Comparison of ENCODE assay signal across 8 mouse cellular contexts in the genomic region with DNA sequence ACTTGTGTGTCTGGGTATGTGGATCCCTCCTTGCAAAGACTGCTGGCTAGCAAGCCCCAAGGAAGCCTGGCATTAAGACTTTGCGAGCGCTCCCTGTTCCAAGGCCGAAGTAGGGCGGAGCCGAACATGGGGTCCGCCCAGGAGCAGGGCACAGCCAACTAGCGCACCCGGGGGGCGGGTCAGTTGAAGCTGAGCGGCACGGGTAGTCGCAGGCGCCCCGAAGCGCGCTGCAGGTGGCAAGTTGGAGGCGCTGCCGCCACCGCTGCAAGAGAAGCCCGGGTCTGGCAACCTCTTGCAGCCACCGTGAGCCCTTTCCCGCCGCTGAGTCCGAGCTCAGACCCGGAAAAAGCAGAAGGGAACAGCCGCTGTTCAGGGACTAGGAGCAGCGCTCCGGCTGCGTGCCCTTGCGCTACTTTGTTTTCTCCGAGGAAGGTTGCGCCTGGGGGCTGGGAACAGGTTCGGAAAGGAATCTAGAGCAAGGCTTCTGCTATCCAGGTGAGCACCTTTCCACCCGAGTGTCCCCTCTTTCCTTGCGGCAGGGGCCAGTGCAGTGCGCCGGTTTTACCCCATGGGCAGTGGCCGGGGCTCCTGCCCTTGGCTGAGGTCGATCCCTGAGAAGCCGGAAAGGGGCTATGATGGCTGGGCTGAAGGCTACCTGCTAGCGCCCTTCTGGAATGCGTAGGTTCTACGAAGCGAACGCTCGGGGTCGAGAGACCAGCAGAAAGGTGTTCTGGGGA. TPM values are rescaled to one million over a fixed set of nuclear protein-coding genes. Genes with fewer than 3 reads are reported as not detected.
DNase-seq lines count a peak whose midpoint lies in the region; ATAC-seq and TF ChIP-seq lines count a peak whose summit lies in the region.

A gene (plus strand): TSS at position 183 of the 737 bp plus-strand sequence.

- H3K36me3 ChIP-seq in hindbrain, postnatal 0 days (ENCODE audit: insufficient read depth, low read length): no peaks in the 10 kb centered on the region

- no peaks in the 10 kb centered on the region for H3K4me1 ChIP-seq in hindbrain, postnatal 0 days (ENCODE audit: insufficient read depth, low read length)

- no peaks in the 10 kb centered on the region for H3K27me3 ChIP-seq in hindbrain, postnatal 0 days (ENCODE audit: insufficient read depth, low read length)

- peak; percentile 29; the same call in 1 of the 2 replicates for TF ChIP-seq CTCF in hindbrain, postnatal 0 days (IDR thresholded peaks at IDR 0.05; ENCODE audit: low read depth)

- under 1% methylated on average over 47 of the region's 47 CpGs for WGBS in hindbrain, postnatal 0 days

- H3K27ac ChIP-seq in hindbrain, postnatal 0 days: peak within 1 kb of the TSS; percentile 74

- intact Hi-C loops in gastrocnemius, postnatal 14 days (cut with DNase I; ENCODE audit: low total_unique reads): no loop called here

- peak; percentile 90 for ATAC-seq in hindbrain, postnatal 0 days

- peak within 1 kb of the TSS; percentile 98 for H3K4me2 ChIP-seq in hindbrain, postnatal 0 days (ENCODE audit: low read depth, low read length)

- peak within 1 kb of the TSS; percentile 70 for H3K4me3 ChIP-seq in hindbrain, postnatal 0 days (ENCODE audit: low read length)

- peak; percentile 90 for DNase-seq in adrenal gland, postnatal 10 days
- DNase-seq in embryo, embryonic 10.5 days (ENCODE audit: low spot score): peak; percentile 88
- DNase-seq in gastrocnemius, postnatal 14 days: peak; percentile 70
- DNase-seq in hindbrain, postnatal 0 days (ENCODE audit: low spot score): peak; percentile 91
- DNase-seq in left cerebral cortex, adult 11 months (ENCODE audit: low spot score): peak; percentile 79
- peak; percentile 85 for DNase-seq in lung, postnatal 10 days
- peak; percentile 92 for DNase-seq in retina, postnatal 1 day
- no peak for DNase-seq in spleen, postnatal 14 days (ENCODE audit: low spot score in 2 of 2)

- H3K9ac ChIP-seq in hindbrain, postnatal 0 days (replicated peaks; ENCODE audit: low read length): peak within 1 kb of the TSS; percentile 71

- H3K9me3 ChIP-seq in hindbrain, postnatal 0 days (ENCODE audit: low read length): no peaks in the 10 kb centered on the region

RNA-seq across cellular contexts. Expression of the gene that starts here (rescaled TPM):
- 10 to 100 TPM; 17.9 to 27.0 TPM for total RNA-seq in adrenal gland, postnatal 10 days (2021)
- total RNA-seq in gastrocnemius, postnatal 14 days (2021): 1 to 10 TPM; 6.0 to 8.7 TPM
- total RNA-seq in hindbrain, postnatal 0 days (2014; rRNA removed): 105 and 110 TPM in 2 replicates
- polyA plus RNA-seq in hindbrain, postnatal 0 days (2015; fragmentation: Nextera tagmentation; extraction: Ambion mirVana): 103 and 107 TPM in 2 replicates

Comparison
In these comparisons a context has a peak if more than half of its experiments do, and no peak if none do; other contexts are left out.
1. DNase-seq: peak in adrenal gland, postnatal 10 days (single experiment), embryo, embryonic 10.5 days (single experiment), gastrocnemius, postnatal 14 days (single experiment), hindbrain, postnatal 0 days (single experiment), left cerebral cortex, adult 11 months (single experiment), lung, postnatal 10 days (single experiment) and retina, postnatal 1 day (single experiment); none in spleen, postnatal 14 days (0 of 2).